Mouse (Mus musculus) inflammation-experienced regulatory T-cells (primary cell): ENCODE results near the gene Igbp1b. TPM values are rescaled to one million over a fixed set of nuclear protein-coding genes. Genes with fewer than 3 reads are reported as not detected.

Experiments used
- polyA plus RNA-seq, 2 experiments: library from polyadenylated mRNA; unstranded; fragments of 100-300 nt; shearing (Covaris generic); gene quantifications; one replicate each; pipeline ENCODE4 v1.2.1; 2017

Gene Igbp1b
- not detected for polyA plus RNA-seq

GRCm38 (mm10) chr6:138658516-138658915 is at the start of gene Igbp1b:
Gene Igbp1b, minus strand, starts transcription at chr6:138658544.

Other genes starting within 250 kb of the Igbp1b start
- gene Lmo3, start 76.6 kb downstream of the Igbp1b start, polyA plus RNA-seq = under 1 TPM in 1 of 2 experiments, not detected in 1; 0.37 TPM